Mouse (Mus musculus): ENCODE measurements at regions not wholly inside any gene's neighbourhood (a gene's known extent, or its start where the extent isn't known, plus 50 kb on each side); places are given as distances from the start of the nearest gene placed in this dataset.

GRCm38 (mm10) chrX:12837821-12838220, 75.9 kb upstream of the Med14 start:
- DNase-seq (ENCODE audit: low spot score), result no peak

- no peak for DNase-seq (ENCODE audit: low spot score)
These were observed 72.8 kb upstream of the Med14 start for GRCm38 (mm10) chrX:12834681-12835080.

- no peak for DNase-seq (ENCODE audit: low spot score)
These were observed 70.8 kb upstream of the Med14 start for GRCm38 (mm10) chrX:12832709-12833108.

GRCm38 (mm10) chrX:12829165-12829564, 67.3 kb upstream of the Med14 start:
- DNase-seq (ENCODE audit: low spot score), result no peak

GRCm38 (mm10) chrX:12827299-12827872, 65.5 kb upstream of the Med14 start:
- no peak for DNase-seq (ENCODE audit: low spot score)

GRCm38 (mm10) chrX:12826646-12827045, 64.8 kb upstream of the Med14 start:
- DNase-seq (ENCODE audit: low spot score), result no peak

GRCm38 (mm10) chrX:12825262-12825661, 63.4 kb upstream of the Med14 start:
- DNase-seq (ENCODE audit: low spot score), result no peak

DNA sequence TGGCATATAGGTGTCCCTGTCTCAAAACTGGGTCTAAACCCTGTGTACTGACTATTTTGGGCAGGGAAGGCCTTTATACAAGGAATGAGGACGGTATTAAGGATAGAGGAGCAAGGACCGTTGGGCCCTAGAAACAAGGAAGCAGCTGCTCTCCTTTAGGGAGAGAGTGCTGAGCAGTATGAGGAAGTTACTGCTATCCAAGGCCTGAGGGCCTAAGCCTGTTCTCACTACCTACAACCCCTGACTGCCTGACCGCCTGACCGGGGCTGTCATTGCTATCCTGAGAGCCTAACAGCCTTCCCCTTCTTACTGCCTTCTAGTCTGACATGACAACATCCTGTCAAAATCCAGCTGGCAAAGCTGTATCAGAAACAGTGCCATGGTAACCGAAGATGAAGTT, 62.6 kb upstream of the Med14 start:
- no peak for DNase-seq (ENCODE audit: low spot score)

DNA sequence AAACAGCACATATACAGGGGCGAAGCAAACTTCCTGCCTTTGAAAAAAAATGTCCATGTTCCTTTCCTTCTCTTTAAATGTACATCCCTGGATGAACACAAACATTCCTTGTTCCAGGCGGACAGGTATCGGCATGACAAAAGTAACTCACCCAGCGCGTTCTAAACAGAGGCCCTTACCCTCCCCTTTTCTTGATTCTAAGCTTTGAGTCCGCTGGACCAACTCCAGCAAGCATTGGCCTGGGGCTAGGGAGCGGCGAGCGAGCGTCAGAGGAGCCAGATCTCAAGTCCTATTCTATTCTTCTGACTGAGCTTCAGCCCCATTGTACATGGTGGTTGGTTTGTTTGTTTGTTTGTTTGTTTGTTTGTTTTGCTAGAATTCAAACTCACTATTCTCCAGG, 60.9 kb upstream of the Med14 start:
- no peak for DNase-seq (ENCODE audit: low spot score)

- DNase-seq (ENCODE audit: low spot score), result no peak
These were observed 51.3 kb upstream of the Med14 start for GRCm38 (mm10) chrX:12813083-12813660.

Data from MN1 (cell line).